Mouse (Mus musculus) heart, adult 2 months (tissue): ENCODE measurements around the gene Xaf1.

Experiments
- CTCF ChIP-seq: fragments of 200-600 bp; IDR thresholded peaks from 2 replicates; pipeline ENCODE4 v1.8.1; 2022; ENCODE audit warnings: antibody characterized with exemption, mild to moderate bottlenecking, moderate library complexity
- POLR2A ChIP-seq: fragments of 200-500 bp; IDR thresholded peaks from 2 replicates; pipeline ENCODE4 v1.6.1; 2011; ENCODE audit warnings: mild to moderate bottlenecking, low read depth, low read length, control low read depth; ENCODE audit not compliant: insufficient read depth

DNA sequence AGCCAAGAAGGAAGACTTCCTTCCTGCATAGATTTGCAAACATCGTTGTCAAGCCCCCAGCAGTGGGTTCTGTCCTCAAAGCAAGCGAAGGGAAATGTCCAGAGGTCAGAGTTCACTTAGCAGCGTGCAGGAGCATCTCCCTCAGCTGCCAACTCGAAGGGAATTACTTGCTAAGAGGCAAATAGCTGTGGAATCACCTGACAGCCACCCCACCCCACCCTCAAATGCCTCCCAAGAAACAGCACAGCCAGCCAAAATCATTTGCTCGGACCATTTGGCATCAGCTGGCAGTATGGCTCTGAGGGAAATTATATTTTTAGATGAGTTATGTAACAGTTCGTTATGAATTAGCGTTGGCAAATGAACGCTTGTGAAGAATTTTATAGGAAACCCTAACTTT is 47.6 kb downstream of the Xaf1 start:
- TF ChIP-seq POLR2A (no peak), CTCF (no peak)
